Mouse (Mus musculus) forebrain, embryonic 11.5 days (tissue): ENCODE measurements around the gene Slc10a7. TPM values are rescaled to one million over a fixed set of nuclear protein-coding genes. Genes with fewer than 3 reads are reported as not detected.

Experiments used
- ATAC-seq: fragments of 200-750 bp; cut with Nextera tagmentation; replicated peaks from 2 replicates; pipeline ENCODE4 v1.8.0; 2017; ENCODE audit warnings: moderate TSS enrichment; ENCODE audit not compliant: low FRiP score
- DNase-seq: peaks from one replicate; pipeline ENCODE4 v3.0.0-alpha.2; 2017; ENCODE audit warnings: low spot score
- H3K27ac ChIP-seq: fragments of 300-500 bp; sonication (generic); 2 replicates; pipeline ENCODE4 v1.5.1; 2014; ENCODE audit warnings: low read depth, low read length
- H3K27me3 ChIP-seq: fragments of 300-500 bp; sonication (generic); 2 replicates; pipeline ENCODE4 v1.6.1; 2014; ENCODE audit warnings: mild to moderate bottlenecking, low read length, mixed read lengths; ENCODE audit not compliant: control insufficient read depth, insufficient read depth
- H3K36me3 ChIP-seq: fragments of 300-500 bp; sonication (generic); 2 replicates; pipeline ENCODE4 v1.6.1; 2014; ENCODE audit warnings: mild to moderate bottlenecking, low read length, moderate library complexity, mixed read lengths; ENCODE audit not compliant: control insufficient read depth, insufficient read depth
- H3K4me1 ChIP-seq: fragments of 300-500 bp; sonication (generic); replicated peaks from 2 replicates; pipeline ENCODE4 v1.6.1; 2014; ENCODE audit warnings: low read length, mixed read lengths; ENCODE audit not compliant: control insufficient read depth, insufficient read depth
- H3K4me2 ChIP-seq: fragments of 300-500 bp; sonication (generic); 2 replicates; pipeline ENCODE4 v1.6.1; 2014; ENCODE audit warnings: low read depth, mild to moderate bottlenecking, low read length, moderate library complexity, mixed read lengths; ENCODE audit not compliant: severe bottlenecking
- H3K4me3 ChIP-seq: fragments of 300-500 bp; sonication (generic); 2 replicates; pipeline ENCODE4 v1.5.1; 2014; ENCODE audit warnings: low read depth, low read length
- H3K9ac ChIP-seq: fragments of 300-500 bp; sonication (generic); 2 replicates; pipeline ENCODE4 v1.6.1; 2014; ENCODE audit warnings: low read length
- H3K9me3 ChIP-seq: fragments of 300-500 bp; sonication (generic); 2 replicates; pipeline ENCODE4 v1.6.1; 2016; ENCODE audit warnings: low read length, mixed read lengths; ENCODE audit not compliant: control insufficient read depth
- WGBS: fragments of 180-500 bp; shearing (Covaris S2); extraction: QIAGEN DNeasy Blood & Tissue Kit; methylation state at CpG from one replicate; pipeline ENCODE4 v1.1.7; 2014; 5-methylcytosine and 5-hydroxymethylcytosine counted together
- polyA plus RNA-seq: library from polyadenylated mRNA; unstranded; fragments of >200 nt; fragmentation: Nextera tagmentation; extraction: Ambion mirVana; gene quantifications from 2 replicates; pipeline ENCODE4 v1.2.1, GENCODE M21; 2014

Gene Slc10a7
- polyA plus RNA-seq, 1 experiment from 2014 or later = 8.5 TPM

- Histone ChIP-seq H3K27ac (no peak overlapping the region), H3K9ac (no peak overlapping the region), H3K4me2 (no peak overlapping the region), H3K27me3 (no peaks in the 10 kb centered on the region), H3K4me1 (0 out of 2 replicates have a peak, but pooled peaks cover 3% of the 10 kb centered on the region), H3K36me3 (no peaks in the 10 kb centered on the region), H3K4me3 (no peak overlapping the region), H3K9me3 (no peaks in the 10 kb centered on the region)
- DNase-seq = no peak
- ATAC-seq = no peak
- 73% methylated on average over 8 of the region's 8 CpGs for WGBS
These were observed 126.2 kb downstream of the Slc10a7 start for GRCm38 (mm10) chr8:78635241-78635771.

GRCm38 (mm10) chr8:78641919-78642318, 132.8 kb downstream of the Slc10a7 start:
- H3K27ac ChIP-seq = no peak overlapping the region
- H3K27me3 ChIP-seq = no peaks in the 10 kb centered on the region
- H3K36me3 ChIP-seq = no peaks in the 10 kb centered on the region
- H3K4me2 ChIP-seq = no peak overlapping the region
- ATAC-seq = no peak
- H3K9me3 ChIP-seq = no peaks in the 10 kb centered on the region; the same call in 1 of the 2 replicates
- 92% methylated on average over 9 of the region's 9 CpGs for WGBS
- no peak overlapping the region for H3K4me3 ChIP-seq
- no peak for DNase-seq
- no peaks in the 10 kb centered on the region for H3K4me1 ChIP-seq
- H3K9ac ChIP-seq = no peak overlapping the region

- Histone ChIP-seq H3K9ac (no peak overlapping the region), H3K36me3 (no peaks in the 10 kb centered on the region), H3K4me1 (no peaks in the 10 kb centered on the region), H3K9me3 (no peaks in the 10 kb centered on the region; the same call in 1 of the 2 replicates), H3K27me3 (no peaks in the 10 kb centered on the region), H3K4me2 (no peak overlapping the region), H3K4me3 (no peak overlapping the region), H3K27ac (no peak overlapping the region)
- 81% methylated on average over 5 of the region's 5 CpGs for WGBS
- no peak for ATAC-seq
- no peak for DNase-seq
These were observed 133.2 kb downstream of the Slc10a7 start for GRCm38 (mm10) chr8:78642376-78642775.

- Histone ChIP-seq H3K27me3 (no peaks in the 10 kb centered on the region), H3K4me3 (no peak overlapping the region), H3K27ac (no peak overlapping the region), H3K4me2 (no peak overlapping the region), H3K9me3 (no peaks in the 10 kb centered on the region; the same call in 1 of the 2 replicates), H3K36me3 (no peaks in the 10 kb centered on the region), H3K4me1 (no peaks in the 10 kb centered on the region), H3K9ac (no peak overlapping the region)
- 64% methylated on average over 8 of the region's 8 CpGs for WGBS
- no peak for ATAC-seq
- DNase-seq = no peak
These were observed 138.0 kb downstream of the Slc10a7 start for GRCm38 (mm10) chr8:78647000-78647656.

- WGBS = 90% methylated on average over 4 of the region's 4 CpGs
- H3K27ac ChIP-seq = no peak overlapping the region
- H3K9ac ChIP-seq = no peak overlapping the region
- ATAC-seq (no peak), DNase-seq (no peak)
- no peaks in the 10 kb centered on the region for H3K36me3 ChIP-seq
- no peaks in the 10 kb centered on the region for H3K27me3 ChIP-seq
- H3K4me2 ChIP-seq = no peak overlapping the region
- no peaks in the 10 kb centered on the region for H3K4me1 ChIP-seq
- no peak overlapping the region for H3K4me3 ChIP-seq
- no peaks in the 10 kb centered on the region; the same call in 1 of the 2 replicates for H3K9me3 ChIP-seq
These were observed 138.7 kb downstream of the Slc10a7 start for GRCm38 (mm10) chr8:78647846-78648245.

- Histone ChIP-seq H3K27ac (no peak overlapping the region), H3K4me1 (no peaks in the 10 kb centered on the region), H3K9me3 (no peaks in the 10 kb centered on the region; the same call in 1 of the 2 replicates), H3K9ac (no peak overlapping the region), H3K27me3 (no peaks in the 10 kb centered on the region), H3K4me3 (no peak overlapping the region), H3K36me3 (no peaks in the 10 kb centered on the region), H3K4me2 (no peak overlapping the region)
- ATAC-seq = no peak
- no peak for DNase-seq
- WGBS = 69% methylated on average over 7 of the region's 7 CpGs
These were observed 139.8 kb downstream of the Slc10a7 start for GRCm38 (mm10) chr8:78648918-78649317.

DNA sequence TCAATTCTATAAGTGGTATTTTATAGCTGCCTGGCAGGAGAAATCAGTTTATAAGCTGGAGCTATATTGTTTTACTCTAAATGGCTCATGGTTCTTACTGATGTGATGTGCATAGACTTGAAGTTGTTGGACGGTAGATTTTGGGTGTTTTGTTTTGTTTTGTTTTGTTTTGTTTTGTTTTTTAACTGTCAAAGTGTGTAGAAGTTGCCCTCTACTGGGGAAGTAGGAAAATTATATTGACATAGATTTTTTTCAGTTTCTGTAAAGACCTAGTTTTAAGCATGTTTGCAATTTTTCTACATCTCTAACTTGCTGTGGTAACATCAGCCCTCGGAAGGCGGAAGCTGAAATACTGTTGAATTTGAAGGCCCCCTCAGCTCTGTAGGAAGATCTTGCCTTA, 142.5 kb downstream of the Slc10a7 start:
- Histone ChIP-seq H3K27me3 (no peaks in the 10 kb centered on the region), H3K4me3 (no peak overlapping the region), H3K36me3 (no peaks in the 10 kb centered on the region), H3K27ac (no peak overlapping the region), H3K9me3 (no peaks in the 10 kb centered on the region), H3K9ac (no peak overlapping the region), H3K4me1 (no peaks in the 10 kb centered on the region), H3K4me2 (no peak overlapping the region)
- DNase-seq = no peak
- WGBS = 94% methylated on average over 3 of the region's 3 CpGs
- no peak for ATAC-seq

GRCm38 (mm10) chr8:78655351-78656045, 146.4 kb downstream of the Slc10a7 start:
- 52% methylated on average over 1 of the region's 1 CpGs for WGBS
- no peaks in the 10 kb centered on the region for H3K27me3 ChIP-seq
- no peaks in the 10 kb centered on the region for H3K36me3 ChIP-seq
- no peak overlapping the region; the same call in 1 of the 2 replicates for H3K9ac ChIP-seq
- no peak for ATAC-seq
- DNase-seq = no peak
- no peak overlapping the region for H3K27ac ChIP-seq
- H3K4me3 ChIP-seq = no peak overlapping the region
- H3K4me1 ChIP-seq = no peaks in the 10 kb centered on the region
- no peak overlapping the region for H3K4me2 ChIP-seq
- H3K9me3 ChIP-seq = no peaks in the 10 kb centered on the region
